ENCODE assay signal across 26 mouse cellular contexts in the genomic region with DNA sequence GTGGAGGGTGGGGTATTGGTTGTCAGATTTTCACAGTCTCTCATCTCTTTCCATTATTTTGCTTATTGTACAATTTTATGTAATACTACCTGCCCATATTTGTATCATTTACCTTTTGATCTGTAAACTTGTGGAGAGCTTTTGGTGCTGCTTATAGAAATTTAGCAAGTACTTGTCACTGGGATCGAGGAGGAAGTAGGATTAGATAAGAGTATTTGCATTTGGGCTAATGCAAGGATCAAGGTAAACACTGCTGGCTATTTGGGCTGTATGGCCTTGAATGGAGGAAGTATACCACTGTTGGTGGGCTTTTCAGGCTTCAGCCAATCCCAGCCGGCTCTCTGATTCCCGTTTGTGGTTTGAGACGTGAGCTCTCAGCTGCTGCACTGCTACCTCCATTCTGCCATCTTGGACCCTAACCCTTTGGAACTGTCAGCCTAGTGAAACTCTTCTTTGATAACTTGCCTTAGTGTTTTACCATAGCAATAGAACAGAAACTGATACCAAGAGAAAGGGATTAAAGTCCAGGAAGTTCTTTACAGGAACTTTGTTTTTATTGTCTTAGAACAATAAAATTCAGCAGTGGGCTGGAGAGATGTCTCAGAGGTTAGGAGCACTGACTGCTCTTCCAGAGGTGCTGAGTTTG. TPM values are rescaled to one million over a fixed set of nuclear protein-coding genes. Genes with fewer than 3 reads are reported as not detected.
A peak's percentile ranks its signal among the peaks of the same experiment; 100 is the strongest.
DNase-seq lines count a peak whose midpoint lies in the region; ATAC-seq and TF ChIP-seq lines count a peak whose summit lies in the region.
"Had no signal": no experiment of that assay in that cellular context is flagged by ENCODE, and none has a peak within 500 bp of the region (broad histone marks: within the 10 kb centered on the region; RNA-seq: fewer than 3 reads in every experiment).

No protein-coding gene starts in this region.

- no peaks in the 10 kb centered on the region for H3K27me3 ChIP-seq in intestine, embryonic 15.5 days (replicated peaks)
- no peaks in the 10 kb centered on the region for H3K27me3 ChIP-seq in small intestine, adult 2 months (ENCODE audit: control insufficient read depth, insufficient read depth, low read length)
- H3K27me3 ChIP-seq in liver, postnatal 0 days (ENCODE audit: insufficient read depth, low read length): no peaks in the 10 kb centered on the region
- H3K27me3 ChIP-seq: CH12.LX; embryonic facial prominence, embryonic 12.5 days; embryonic facial prominence, embryonic 15.5 days; heart, embryonic 13.5 days; hindbrain, embryonic 12.5 days had no signal

- H3K9me3 ChIP-seq in intestine, embryonic 15.5 days: no peaks in the 10 kb centered on the region
- H3K9me3 ChIP-seq in liver, postnatal 0 days (ENCODE audit: low read length): no peaks in the 10 kb centered on the region
- H3K9me3 ChIP-seq: embryonic facial prominence, embryonic 12.5 days; embryonic facial prominence, embryonic 15.5 days; G1E; heart, embryonic 13.5 days; hindbrain, embryonic 12.5 days had no signal

- H3K4me3 ChIP-seq in intestine, embryonic 15.5 days (replicated peaks): no peak overlapping the region
- no peak overlapping the region for H3K4me3 ChIP-seq in small intestine, adult 2 months (ENCODE audit: low read depth, low read length)
- H3K4me3 ChIP-seq in liver, postnatal 0 days (ENCODE audit: low read depth, low read length): no peak overlapping the region
- H3K4me3 ChIP-seq: embryonic facial prominence, embryonic 12.5 days; embryonic facial prominence, embryonic 15.5 days; heart, embryonic 13.5 days; hindbrain, embryonic 12.5 days had no signal

- H3K27ac ChIP-seq in intestine, embryonic 15.5 days: 0 out of 2 replicates have a peak overlapping the region, but pooled peaks have one; percentile 33
- H3K27ac ChIP-seq in small intestine, adult 2 months (ENCODE audit: insufficient read depth, low read depth, low read length): peak overlapping the region; percentile 80
- H3K27ac ChIP-seq in liver, postnatal 0 days (ENCODE audit: low read depth): no peak overlapping the region
- H3K27ac ChIP-seq: embryonic facial prominence, embryonic 12.5 days; embryonic facial prominence, embryonic 15.5 days; heart, embryonic 13.5 days; hindbrain, embryonic 12.5 days had no signal

- H3K4me1 ChIP-seq in intestine, embryonic 15.5 days (replicated peaks): no peaks in the 10 kb centered on the region
- peaks cover 9% of the 10 kb centered on the region; the same call in 1 of the 2 replicates for H3K4me1 ChIP-seq in small intestine, adult 2 months (ENCODE audit: control insufficient read depth, insufficient read depth, insufficient read length, low read length)
- H3K4me1 ChIP-seq in liver, postnatal 0 days (ENCODE audit: insufficient read depth): no peaks in the 10 kb centered on the region
- H3K4me1 ChIP-seq: heart, embryonic 13.5 days had no signal

- no peaks in the 10 kb centered on the region for H3K36me3 ChIP-seq in intestine, embryonic 15.5 days
- H3K36me3 ChIP-seq in small intestine, adult 2 months (ENCODE audit: control insufficient read depth, insufficient read depth, low read length): no peaks in the 10 kb centered on the region
- no peaks in the 10 kb centered on the region for H3K36me3 ChIP-seq in liver, postnatal 0 days (replicated peaks; ENCODE audit: insufficient read depth, low read length)
- H3K36me3 ChIP-seq: embryonic facial prominence, embryonic 12.5 days; embryonic facial prominence, embryonic 15.5 days; G1E; heart, embryonic 13.5 days; hindbrain, embryonic 12.5 days had no signal

- H3K4me2 ChIP-seq in intestine, embryonic 15.5 days (replicated peaks): no peak overlapping the region
- H3K4me2 ChIP-seq in liver, postnatal 0 days (ENCODE audit: low read depth, low read length): no peak overlapping the region
- H3K4me2 ChIP-seq: embryonic facial prominence, embryonic 12.5 days; embryonic facial prominence, embryonic 15.5 days; heart, embryonic 13.5 days; hindbrain, embryonic 12.5 days had no signal

- ATAC-seq in intestine, embryonic 15.5 days: peak; percentile 80
- ATAC-seq in liver, postnatal 0 days: no peak
- ATAC-seq: forebrain, embryonic 14.5 days; forebrain, postnatal 0 days; hindbrain, embryonic 16.5 days had no signal

- TF ChIP-seq EP300 in liver, postnatal 0 days (IDR thresholded peaks at IDR 0.05; ENCODE audit: low read depth): no peak

- TF ChIP-seq POLR2A in small intestine, adult 2 months (IDR thresholded peaks at IDR 0.05; ENCODE audit: low read depth, low read length): no peak

- no peak overlapping the region for H3K9ac ChIP-seq in intestine, embryonic 15.5 days
- no peak overlapping the region for H3K9ac ChIP-seq in liver, postnatal 0 days (replicated peaks)
- H3K9ac ChIP-seq: embryonic facial prominence, embryonic 12.5 days; embryonic facial prominence, embryonic 15.5 days; forebrain, postnatal 0 days; heart, embryonic 13.5 days; hindbrain, embryonic 12.5 days had no signal

- TF ChIP-seq CTCF in small intestine, adult 2 months (IDR thresholded peaks at IDR 0.05; ENCODE audit: extremely low read depth, insufficient read length, insufficient replicate concordance, low read depth, low read length): no peak
- no peak for TF ChIP-seq CTCF in liver, postnatal 0 days (IDR thresholded peaks at IDR 0.05; ENCODE audit: low read depth)

- DNase-seq in heart, adult 11 months: peak; percentile 28
- DNase-seq in heart, adult 18-20 months: no peak
- peak; percentile 13 for DNase-seq in MEL-GATA-1-ER (ENCODE audit: extremely low read depth, low read depth)
- no peak for DNase-seq in liver, postnatal 0 days
- DNase-seq in spleen, adult 18-20 months: no peak
- DNase-seq in ovary, postnatal 14 days (ENCODE audit: low spot score): no peak
- DNase-seq: adrenal gland, adult 8-10 months; adrenal gland, postnatal 25 days; B cell, adult 2 months; cerebellum, adult 11 months; cerebellum, adult 2 months; cerebellum, adult 9-11 months; cerebellum, postnatal 25 days; forebrain, postnatal 0 days; gastrocnemius, postnatal 25 days; kidney, adult 11 months had no signal

- 30% methylated on average over 4 of the region's 4 CpGs for WGBS in intestine, embryonic 15.5 days
- WGBS in small intestine, adult 2 months: 27% methylated on average over 4 of the region's 4 CpGs
- 43% methylated on average over 4 of the region's 4 CpGs for WGBS in liver, postnatal 0 days (ENCODE audit: insufficient replicate concordance)

RNA-seq across cellular contexts. Expression of a gene that starts 25.1 kb away (rescaled TPM):
- 10 to 100 TPM; 31.4 to 33.2 TPM for total RNA-seq in heart, adult 18-20 months (2021)
- 35.5 and 39.7 TPM in 2 replicates for polyA plus RNA-seq in intestine, embryonic 15.5 days (2015; fragmentation: Nextera tagmentation; extraction: Ambion mirVana)
- 2.7 and 4.5 TPM in 2 replicates for polyA plus RNA-seq in small intestine, adult 2 months (2012; rRNA removed)
- polyA plus RNA-seq in liver, postnatal 0 days (2015; fragmentation: Nextera tagmentation; extraction: Ambion mirVana): 14.9 and 15.3 TPM in 2 replicates
- polyA plus RNA-seq: G1E had no signal

Comparison
In these comparisons a context has a peak if more than half of its experiments do, and no peak if none do; other contexts are left out.
1. DNase-seq: peak in heart, adult 11 months (single experiment) and MEL-GATA-1-ER (single experiment); none in heart, adult 18-20 months (0 of 2), liver, postnatal 0 days (single experiment), spleen, adult 18-20 months (0 of 2) and ovary, postnatal 14 days (single experiment).